Mouse (Mus musculus) cortical plate, adult 2 months (tissue): ENCODE results near the gene Fggy.

Experiments used
- CTCF ChIP-seq: fragments of 200-500 bp; IDR thresholded peaks from 2 replicates; pipeline ENCODE4 v1.5.1; 2011; ENCODE audit warnings: mild to moderate bottlenecking, control low read depth, low read length; ENCODE audit not compliant: insufficient read depth; ENCODE audit errors: extremely low read depth
- POLR2A ChIP-seq: fragments of 200-500 bp; IDR thresholded peaks from 2 replicates; pipeline ENCODE4 v1.6.1; 2011; ENCODE audit warnings: mild to moderate bottlenecking, low read length, control low read depth; ENCODE audit not compliant: insufficient read depth; ENCODE audit errors: extremely low read depth

- TF ChIP-seq CTCF (no peak), POLR2A (no peak)
Observed at GRCm38 (mm10) chr4:95519975-95520642, 37.2 kb upstream of the Fggy start.
